Mouse (Mus musculus): Measurements from ENCODE around the gene Arfgap2. TPM values are rescaled to one million over a fixed set of nuclear protein-coding genes. Genes with fewer than 3 reads are reported as not detected.

Arfgap2 gene
- total and polyA plus RNA-seq, 3 experiments = 55.1 to 77.6 (median 57.0) TPM

- TF ChIP-seq ELF1 (IDR thresholded peaks at IDR 0.05; ENCODE audit: low read depth, low read length) (no peak), MAFK (IDR thresholded peaks at IDR 0.05; ENCODE audit: insufficient replicate concordance, low read length) (no peak), POLR2A (IDR thresholded peaks at IDR 0.05; ENCODE audit: low read depth, low read length) (no peak), TBP (conservative IDR thresholded peaks at IDR 0.05; ENCODE audit: low read depth, low read length) (no peak), CHD1 (IDR thresholded peaks at IDR 0.05; ENCODE audit: low read depth, low read length) (no peak), JUND (conservative IDR thresholded peaks at IDR 0.05; ENCODE audit: low read depth, low read length) (no peak), BHLHE40 (IDR thresholded peaks at IDR 0.05; ENCODE audit: low read depth, low read length) (no peak), NELFE (IDR thresholded peaks at IDR 0.05; ENCODE audit: low read depth, low read length) (no peak), MXI1 (IDR thresholded peaks at IDR 0.05; ENCODE audit: low read depth, low read length) (no peak)
- Histone ChIP-seq H3K79me2 (replicated peaks; ENCODE audit: control insufficient read depth, extremely low read depth, insufficient read depth, poor library complexity, severe bottlenecking) (no peaks in the 10 kb centered on the region), H3K4me3 (replicated peaks in 1 of 3; ENCODE audit: low read depth in 2 of 3, low read length in 2 of 3, poor library complexity in 1 of 3) (no peak overlapping the region), H3K27ac (ENCODE audit: insufficient read depth, low read depth) (no peak overlapping the region), H3K9ac (ENCODE audit: insufficient read depth, low read depth) (no peak overlapping the region), H3K4me2 (ENCODE audit: insufficient read depth, low read depth, poor library complexity, severe bottlenecking) (no peak overlapping the region), H3K36me3 (replicated peaks in 1 of 2; ENCODE audit: control insufficient read depth in 1 of 2, insufficient read depth in 1 of 2, low read length in 1 of 2) (peaks cover 2 to 30% of the 10 kb centered on the region in 2 experiments), H3K4me1 (ENCODE audit: control insufficient read depth in 1 of 2, insufficient read depth in 2 of 2) (peaks cover 0 to 7% of the 10 kb centered on the region in 2 experiments; a peak in 2 of 4 replicates), H3K27me3 (replicated peaks) (no peaks in the 10 kb centered on the region), H3K9me3 (replicated peaks; ENCODE audit: low read length) (no peaks in the 10 kb centered on the region)
- dilution Hi-C loops (cut with MboI; ENCODE audit: extremely low pct_ligation_motif_present, extremely low pct_unique_long_range_greater_than_20kb, low sequenced_read_pairs) (no loop called here), in situ Hi-C loops (cut with MboI; ENCODE audit: low pct_ligation_motif_present, low pct_unique_long_range_greater_than_20kb, low sequenced_read_pairs) (loop anchor here (5.0 kb wide), 1 partner anchor 198 kb away; no protein-coding TSS in a partner anchor)
- DNase-seq (ENCODE audit: extremely low read depth) = no peak
Observed at GRCm38 (mm10) chr2:91284375-91285199, 19.8 kb downstream of the Arfgap2 start.

DNA sequence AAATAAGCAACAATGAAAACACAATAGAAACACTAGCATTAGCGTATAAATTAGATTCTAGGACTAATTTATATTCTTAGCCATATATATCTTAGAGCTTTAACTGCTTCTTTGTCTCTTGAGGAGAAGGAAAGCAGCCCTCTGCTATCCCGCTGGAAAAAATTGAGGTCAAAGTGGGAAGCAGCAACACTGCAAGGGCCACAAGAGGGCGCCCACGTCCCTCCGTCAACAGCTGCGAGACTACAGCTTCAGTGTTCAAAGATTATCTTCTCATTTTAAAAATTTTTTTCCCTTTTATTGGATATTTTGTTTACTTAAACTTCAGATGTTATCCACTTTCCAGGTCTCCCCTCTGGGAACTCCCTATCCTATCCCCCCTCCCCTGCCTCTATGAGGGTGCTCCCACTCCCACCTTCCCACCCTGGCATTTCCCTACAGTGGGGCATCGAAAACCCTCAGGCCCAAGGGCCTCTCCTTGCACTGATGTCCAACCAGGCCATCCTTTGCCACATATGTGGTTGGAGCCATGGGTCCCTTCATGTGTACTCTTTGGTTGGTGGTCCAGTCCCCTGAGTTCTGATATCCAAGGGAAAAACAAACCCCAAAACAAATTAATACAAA is 21.2 kb downstream of the Arfgap2 start:
- dilution Hi-C loops (cut with MboI; ENCODE audit: extremely low pct_ligation_motif_present, extremely low pct_unique_long_range_greater_than_20kb, low sequenced_read_pairs) = no loop called here

More for the DNA sequence above, 21.2 kb downstream of the Arfgap2 start:
- DNase-seq (ENCODE audit: extremely low read depth) = peak; percentile 60
- Histone ChIP-seq H3K27me3 (replicated peaks) (no peaks in the 10 kb centered on the region), H3K79me2 (replicated peaks; ENCODE audit: control insufficient read depth, extremely low read depth, insufficient read depth, poor library complexity, severe bottlenecking) (no peaks in the 10 kb centered on the region), H3K4me2 (ENCODE audit: insufficient read depth, low read depth, poor library complexity, severe bottlenecking) (no peak overlapping the region), H3K9ac (ENCODE audit: insufficient read depth, low read depth) (no peak overlapping the region), H3K27ac (ENCODE audit: insufficient read depth, low read depth) (no peak overlapping the region), H3K4me3 (replicated peaks in 1 of 3; ENCODE audit: low read depth in 2 of 3, low read length in 2 of 3, poor library complexity in 1 of 3) (no peak overlapping the region), H3K36me3 (replicated peaks in 1 of 2; ENCODE audit: control insufficient read depth in 1 of 2, insufficient read depth in 1 of 2, low read length in 1 of 2) (peaks cover 2 to 29% of the 10 kb centered on the region in 2 experiments), H3K9me3 (replicated peaks; ENCODE audit: low read length) (no peaks in the 10 kb centered on the region), H3K4me1 (ENCODE audit: control insufficient read depth in 1 of 2, insufficient read depth in 2 of 2) (no peaks in the 10 kb centered on the region)
- TF ChIP-seq RAD21 (IDR thresholded peaks at IDR 0.05; ENCODE audit: low read depth, low read length) = peak; percentile 93
- no peak for TF ChIP-seq NELFE (IDR thresholded peaks at IDR 0.05; ENCODE audit: low read depth, low read length)
- TF ChIP-seq RCOR1 (conservative IDR thresholded peaks at IDR 0.05; ENCODE audit: low read depth, low read length) = no peak
- TF ChIP-seq ZC3H11A (IDR thresholded peaks at IDR 0.05; ENCODE audit: low read depth, low read length) = peak; percentile 60
- no peak for TF ChIP-seq POLR2A (IDR thresholded peaks at IDR 0.05; ENCODE audit: low read depth, low read length)
- peak; percentile 82 to 95 for TF ChIP-seq CTCF (conservative IDR thresholded peaks at IDR 0.05 in 1 of 2, IDR thresholded peaks at IDR 0.05 in 1 of 2; ENCODE audit: low read depth in 2 of 2, low read length in 2 of 2)
- no peak for TF ChIP-seq ETS1 (conservative IDR thresholded peaks at IDR 0.05; ENCODE audit: low read depth, low read length)
- TF ChIP-seq HCFC1 (IDR thresholded peaks at IDR 0.05; ENCODE audit: low read depth, low read length) = no peak
- peak; percentile 34; the same call in 1 of the 2 replicates for TF ChIP-seq ZNF384 (IDR thresholded peaks at IDR 0.05; ENCODE audit: low read depth, low read length)
- TF ChIP-seq UBTF (IDR thresholded peaks at IDR 0.05; ENCODE audit: low read depth, low read length) = no peak
- no peak for TF ChIP-seq NRF1 (IDR thresholded peaks at IDR 0.05; ENCODE audit: low read depth, low read length)
- peak; percentile 93 for TF ChIP-seq SMC3 (IDR thresholded peaks at IDR 0.05; ENCODE audit: low read depth, low read length)
- TF ChIP-seq BHLHE40 (IDR thresholded peaks at IDR 0.05; ENCODE audit: low read depth, low read length) = no peak
- no peak for TF ChIP-seq ZKSCAN1 (IDR thresholded peaks at IDR 0.05; ENCODE audit: borderline replicate concordance, low read depth, low read length)
- TF ChIP-seq KAT2A (IDR thresholded peaks at IDR 0.05; ENCODE audit: insufficient replicate concordance, low read length) = no peak
- in situ Hi-C loops (cut with MboI; ENCODE audit: low pct_ligation_motif_present, low pct_unique_long_range_greater_than_20kb, low sequenced_read_pairs) = no loop called here

All from CH12.LX (cell line).